Mouse (Mus musculus) lung, adult 2 months (tissue): ENCODE measurements around the gene Itpk1.

Experiments
- CTCF ChIP-seq: fragments of 200-500 bp; IDR thresholded peaks from 2 replicates; pipeline ENCODE4 v1.5.1; 2011; ENCODE audit warnings: mild to moderate bottlenecking, low read length, control low read depth; ENCODE audit not compliant: insufficient read depth
- POLR2A ChIP-seq: fragments of 200-500 bp; IDR thresholded peaks from 2 replicates; pipeline ENCODE4 v1.6.1; 2011; ENCODE audit warnings: low read depth, mild to moderate bottlenecking, control low read depth, low read length, borderline replicate concordance; ENCODE audit errors: extremely low read depth

- TF ChIP-seq POLR2A = no peak
- peak; percentile 40; the same call in 1 of the 2 replicates for TF ChIP-seq CTCF
Measured at GRCm38 (mm10) chr12:102681590-102681989, 23.1 kb downstream of the Itpk1 start.
